Mouse (Mus musculus) heart, adult 8-10 months (tissue): ENCODE results near the gene Nmnat3. TPM values are rescaled to one million over a fixed set of nuclear protein-coding genes. Genes with fewer than 3 reads are reported as not detected.

Experiments
- DNase-seq: peaks from one replicate; pipeline ENCODE4 v3.0.0; 2022; ENCODE audit warnings: low spot score
- total RNA-seq, 4 experiments: library from RNA; stranded (reverse); gene quantifications; 2 replicates each; pipeline ENCODE4 v1.2.4; 2022

Nmnat3 gene
- total RNA-seq, 4 experiments from 2014 or later, result 17.2 to 24.1 (median 19.5) TPM

- no peak for DNase-seq
These were observed 133.4 kb downstream of the Nmnat3 start for GRCm38 (mm10) chr9:98420666-98421065.

GRCm38 (mm10) chr9:98421903-98422302 is 134.7 kb downstream of the Nmnat3 start:
- no peak for DNase-seq

DNA sequence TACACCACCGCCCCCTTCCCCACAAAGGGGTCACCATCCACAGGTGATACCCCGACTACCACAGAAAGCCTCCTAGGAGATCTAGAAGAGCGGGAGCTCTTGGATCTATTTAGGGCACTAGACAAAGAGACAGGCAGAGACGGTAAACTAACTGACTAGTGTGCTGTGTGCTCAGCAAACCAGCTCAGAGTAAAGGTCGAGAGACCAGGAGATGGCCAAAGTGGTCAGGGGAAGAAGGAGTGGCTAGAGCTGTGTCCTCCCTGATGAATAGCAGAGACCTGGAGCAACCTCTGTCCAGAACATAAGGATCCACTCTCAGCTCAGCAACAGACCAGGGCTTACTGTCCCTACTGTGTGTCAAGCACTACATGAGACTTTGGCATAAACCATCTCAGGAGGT is 135.4 kb downstream of the Nmnat3 start, which contains the start of gene Rbp1:
Gene Rbp1, plus strand, starts transcription at position 306 of the 400 bp plus-strand sequence.
- DNase-seq, result no peak

- DNase-seq, result no peak
These were observed 136.5 kb downstream of the Nmnat3 start for GRCm38 (mm10) chr9:98423691-98424090.

GRCm38 (mm10) chr9:98424291-98424690 is 137.1 kb downstream of the Nmnat3 start:
- DNase-seq, result no peak

GRCm38 (mm10) chr9:98424725-98425210 is 137.5 kb downstream of the Nmnat3 start:
- DNase-seq, result no peak

GRCm38 (mm10) chr9:98425351-98425880 is 138.2 kb downstream of the Nmnat3 start:
- DNase-seq, result no peak

- no peak for DNase-seq
These were observed 140.8 kb downstream of the Nmnat3 start for GRCm38 (mm10) chr9:98427906-98428517.

DNA sequence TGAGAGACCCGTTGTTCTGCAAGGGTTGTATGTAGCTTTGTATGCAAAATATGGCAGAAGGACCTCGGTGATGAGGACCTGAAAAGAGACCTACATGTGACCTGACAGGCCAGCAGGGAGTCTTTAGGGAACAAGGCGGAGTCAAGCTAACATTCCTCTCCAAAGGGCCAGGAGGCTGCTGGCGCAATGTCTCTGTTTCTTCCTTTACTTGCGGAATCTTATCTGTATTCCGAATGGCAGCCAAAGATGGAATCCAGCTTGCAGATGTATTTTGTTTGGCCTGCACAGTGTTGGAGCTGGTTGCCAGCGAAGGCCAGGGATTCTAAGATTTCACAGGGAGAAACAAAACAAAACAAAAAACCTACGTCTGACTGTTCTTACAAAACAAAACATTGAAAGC is 141.5 kb downstream of the Nmnat3 start:
- peak; percentile 79 for DNase-seq

DNA sequence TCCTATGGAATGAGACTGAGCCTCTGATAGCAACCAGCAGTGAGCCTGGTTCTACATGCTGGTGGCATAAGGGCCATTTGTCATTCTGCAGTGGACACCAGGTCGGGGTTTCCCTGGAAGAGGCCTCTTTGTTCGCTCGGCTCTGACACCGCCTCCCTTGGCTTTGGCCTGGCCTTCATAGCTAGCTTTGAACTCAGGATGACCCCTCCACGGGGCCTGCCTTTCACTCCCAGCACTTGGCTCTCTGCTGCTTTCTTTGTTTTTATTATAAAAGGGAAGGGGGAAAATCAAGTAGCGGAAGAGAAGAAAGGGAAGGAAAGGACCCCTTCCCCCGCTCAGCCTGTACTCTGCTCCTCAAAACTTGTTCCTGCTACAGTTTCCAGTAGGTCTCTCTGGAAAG is 142.6 kb downstream of the Nmnat3 start:
- DNase-seq, result no peak

DNA sequence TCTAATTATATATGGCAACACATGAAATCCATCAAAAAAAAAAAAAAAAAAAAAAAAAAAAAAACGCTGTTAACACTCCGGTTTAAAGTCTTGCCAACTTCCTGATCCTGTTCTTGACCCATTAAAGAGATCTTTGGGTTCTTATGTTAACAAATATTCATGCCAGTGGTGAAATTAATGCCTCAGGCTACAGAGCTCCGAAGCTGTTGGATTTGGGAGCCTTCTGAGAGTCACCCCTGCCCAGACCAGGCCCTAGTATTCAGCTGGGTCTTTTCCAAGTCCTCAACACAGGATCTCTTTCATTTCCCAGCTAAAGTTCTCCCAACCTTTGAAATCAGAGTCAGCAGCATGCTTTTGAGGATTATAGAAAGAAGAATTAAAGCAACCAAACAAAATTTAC is 143.3 kb downstream of the Nmnat3 start:
- DNase-seq, result no peak

- no peak for DNase-seq
These were observed 145.8 kb downstream of the Nmnat3 start for GRCm38 (mm10) chr9:98433021-98433420.

GRCm38 (mm10) chr9:98433956-98434588 is 146.8 kb downstream of the Nmnat3 start:
- no peak for DNase-seq

DNA sequence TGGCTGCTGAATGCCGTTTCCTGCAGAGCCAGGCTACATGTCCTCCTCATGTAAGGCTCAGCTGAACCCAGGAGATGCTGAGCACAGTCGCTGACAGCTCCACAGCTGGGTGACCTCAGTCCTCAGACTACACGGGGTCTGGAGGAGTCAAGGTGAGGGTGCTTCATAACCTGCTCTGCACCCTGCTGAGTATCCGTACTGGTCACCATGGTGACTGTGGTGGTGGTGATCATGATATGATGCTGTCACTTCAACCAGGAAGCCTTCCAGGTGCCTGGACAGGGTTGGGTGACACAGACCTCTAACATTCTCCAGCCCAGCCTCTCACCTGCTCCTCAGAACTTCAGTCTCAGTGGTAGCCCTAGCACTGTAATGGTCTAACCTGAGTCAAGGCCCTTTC is 150.6 kb downstream of the Nmnat3 start:
- no peak for DNase-seq

- DNase-seq, result no peak
These were observed 151.9 kb downstream of the Nmnat3 start for GRCm38 (mm10) chr9:98439091-98439490.

DNA sequence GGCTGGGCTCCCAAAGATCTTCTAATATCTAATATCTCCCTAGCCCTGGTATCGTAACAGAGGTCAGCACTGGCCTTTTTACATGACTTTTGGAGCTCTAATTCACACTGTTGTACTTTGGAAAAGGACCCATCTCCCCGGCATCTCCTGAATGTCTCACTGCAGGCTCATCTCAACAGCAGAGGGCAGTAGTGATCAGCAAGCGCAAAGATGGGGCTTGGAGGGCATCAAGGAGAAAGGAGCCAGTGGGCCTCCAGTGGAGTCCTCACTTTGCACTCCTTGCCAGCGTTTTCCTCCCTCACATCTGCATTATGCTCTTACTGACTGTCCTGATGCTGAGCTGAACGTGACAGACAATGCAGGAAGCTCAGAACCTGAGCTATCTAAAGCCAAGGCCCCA is 155.4 kb downstream of the Nmnat3 start:
- no peak for DNase-seq

DNA sequence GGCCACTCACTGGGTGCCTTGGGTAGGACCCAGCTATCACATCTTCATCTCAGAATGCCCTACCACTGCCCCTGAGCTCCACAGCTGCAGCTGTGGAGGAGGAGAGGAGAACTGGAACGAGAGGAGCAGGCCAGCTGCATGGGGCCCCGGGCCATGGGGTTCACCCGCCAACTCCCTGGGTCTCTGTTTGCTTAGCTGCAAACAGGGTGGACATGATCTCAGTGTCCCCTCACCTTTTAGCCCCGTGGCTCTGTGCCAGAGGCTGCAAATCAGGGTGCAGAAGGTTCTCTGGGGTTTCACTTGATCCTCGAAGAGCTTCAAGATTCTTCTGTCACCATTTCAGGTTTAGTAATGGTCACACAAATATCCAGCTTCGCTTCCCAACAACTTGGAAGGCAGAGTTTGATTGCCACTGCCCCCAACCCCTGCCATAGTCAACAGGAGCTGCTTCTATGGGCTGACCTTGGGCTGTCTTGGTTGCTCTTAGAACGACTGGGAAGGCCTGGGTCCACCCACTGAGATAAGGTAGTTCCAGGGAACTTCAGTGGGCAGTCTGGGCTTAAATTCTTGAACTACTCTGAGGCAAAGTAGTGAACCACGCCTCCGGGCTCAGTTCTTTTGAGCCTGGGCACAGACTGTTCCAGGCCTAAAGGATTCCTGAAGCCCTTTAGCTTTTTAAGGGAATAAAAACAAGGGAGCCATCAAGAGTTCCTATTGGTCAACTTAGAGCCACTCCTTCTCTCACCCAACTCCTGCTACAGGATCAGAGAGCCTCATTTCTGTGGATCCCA is 158.3 kb downstream of the Nmnat3 start:
- no peak for DNase-seq

DNA sequence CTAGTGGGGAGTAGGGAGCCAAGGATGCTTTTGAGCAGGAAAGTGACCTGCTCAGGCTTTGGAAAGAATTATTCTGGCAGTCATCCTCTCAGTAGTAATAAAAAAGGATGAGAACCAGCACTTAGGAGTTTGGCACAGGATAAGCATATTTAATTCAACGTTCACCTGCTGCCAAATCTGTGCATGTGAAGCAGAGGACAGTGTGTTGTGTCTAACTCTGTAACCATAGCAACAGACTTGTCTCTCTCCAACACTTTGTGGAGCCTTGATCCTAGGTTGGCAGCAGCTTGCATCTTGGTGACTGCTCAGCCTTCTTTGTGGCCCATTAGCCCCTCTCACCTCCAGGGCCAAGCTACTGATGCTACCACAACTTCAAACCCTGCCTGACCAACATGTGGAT is 163.7 kb downstream of the Nmnat3 start:
- DNase-seq, result no peak

GRCm38 (mm10) chr9:98466709-98467108 is 179.5 kb downstream of the Nmnat3 start:
- no peak for DNase-seq
